Mouse (Mus musculus) testis, adult 2 months (tissue): ENCODE data around the gene Alox5ap. TPM values are rescaled to one million over a fixed set of nuclear protein-coding genes. Genes with fewer than 3 reads are reported as not detected.
A peak's percentile ranks its signal among the peaks of the same experiment; 100 is the strongest.

Experiments used
- H3K27ac ChIP-seq: fragments of 200-500 bp; 2 replicates; pipeline ENCODE4 v1.5.1; 2012; ENCODE audit warnings: low read depth, low read length; ENCODE audit not compliant: control insufficient read depth, insufficient read depth
- H3K27me3 ChIP-seq: fragments of 200-500 bp; 2 replicates; pipeline ENCODE4 v1.6.1; 2012; ENCODE audit warnings: mild to moderate bottlenecking, low read length, moderate library complexity; ENCODE audit not compliant: control insufficient read depth, insufficient read depth
- H3K36me3 ChIP-seq: fragments of 200-500 bp; 2 replicates; pipeline ENCODE4 v1.6.1; 2012; ENCODE audit warnings: mild to moderate bottlenecking, low read length; ENCODE audit not compliant: control insufficient read depth, insufficient read depth
- H3K4me1 ChIP-seq: fragments of 200-500 bp; 2 replicates; pipeline ENCODE4 v1.6.1; 2012; ENCODE audit warnings: low read length; ENCODE audit not compliant: control insufficient read depth, insufficient read depth
- H3K4me3 ChIP-seq: fragments of 200-500 bp; 2 replicates; pipeline ENCODE4 v1.5.1; 2012; ENCODE audit warnings: low read depth, mild to moderate bottlenecking, low read length, moderate library complexity, mixed read lengths; ENCODE audit not compliant: control insufficient read depth
- CTCF ChIP-seq: fragments of 200-500 bp; IDR thresholded peaks from 2 replicates; pipeline ENCODE4 v1.5.1; 2012; ENCODE audit warnings: low read depth, mild to moderate bottlenecking, inconsistent platforms, low read length, moderate library complexity; ENCODE audit not compliant: control insufficient read depth, insufficient read depth, insufficient replicate concordance
- POLR2A ChIP-seq: fragments of 200-500 bp; IDR thresholded peaks from 2 replicates; pipeline ENCODE4 v1.6.1; 2012; ENCODE audit warnings: low read depth, mild to moderate bottlenecking, inconsistent platforms, low read length, moderate library complexity; ENCODE audit not compliant: control insufficient read depth
- polyA plus RNA-seq: library from polyadenylated mRNA; depleted of rRNA; stranded (reverse); fragments of >200 nt; gene quantifications from 2 replicates; pipeline ENCODE4 v1.2.3, GENCODE M21; 2012; rRNA removed

Alox5ap gene
- polyA plus RNA-seq, 1 experiment, result 4.0 TPM

GRCm38 (mm10) chr5:149335563-149336238 lies 71.1 kb downstream of the Alox5ap start:
- H3K4me1 ChIP-seq, result peaks cover 2% of the 10 kb centered on the region; the same call in 1 of the 2 replicates
- no peaks in the 10 kb centered on the region for H3K27me3 ChIP-seq
- TF ChIP-seq CTCF (peak; percentile 95), POLR2A (no peak)
- no peak overlapping the region for H3K4me3 ChIP-seq
- no peak overlapping the region for H3K27ac ChIP-seq
- H3K36me3 ChIP-seq, result no peaks in the 10 kb centered on the region

- Histone ChIP-seq H3K27me3 (no peaks in the 10 kb centered on the region), H3K27ac (no peak overlapping the region), H3K4me1 (peaks cover 2% of the 10 kb centered on the region; the same call in 1 of the 2 replicates)
Measured at GRCm38 (mm10) chr5:149337148-149337547, 72.6 kb downstream of the Alox5ap start.

More at GRCm38 (mm10) chr5:149337148-149337547, 72.6 kb downstream of the Alox5ap start:
- TF ChIP-seq CTCF, result no peak
- TF ChIP-seq POLR2A, result no peak
- H3K36me3 ChIP-seq, result no peaks in the 10 kb centered on the region
- H3K4me3 ChIP-seq, result no peak overlapping the region

Other genes starting within 250 kb of the Alox5ap start
- 17.2 and 17.9 TPM in 2 replicates for gene Uspl1, start 80.4 kb upstream of the Alox5ap start, polyA plus RNA-seq
- 15.2 and 15.3 TPM in 2 replicates for gene Hmgb1, start 80.3 kb upstream of the Alox5ap start, polyA plus RNA-seq
- gene Medag, start 147.0 kb downstream of the Alox5ap start, polyA plus RNA-seq, result 0.37 and 0.41 TPM in 2 replicates
- gene Tex26, start 174.9 kb downstream of the Alox5ap start, polyA plus RNA-seq, result 30.1 and 35.9 TPM in 2 replicates